Comparison of ENCODE assay signal across 8 mouse cellular contexts in the genomic region with DNA sequence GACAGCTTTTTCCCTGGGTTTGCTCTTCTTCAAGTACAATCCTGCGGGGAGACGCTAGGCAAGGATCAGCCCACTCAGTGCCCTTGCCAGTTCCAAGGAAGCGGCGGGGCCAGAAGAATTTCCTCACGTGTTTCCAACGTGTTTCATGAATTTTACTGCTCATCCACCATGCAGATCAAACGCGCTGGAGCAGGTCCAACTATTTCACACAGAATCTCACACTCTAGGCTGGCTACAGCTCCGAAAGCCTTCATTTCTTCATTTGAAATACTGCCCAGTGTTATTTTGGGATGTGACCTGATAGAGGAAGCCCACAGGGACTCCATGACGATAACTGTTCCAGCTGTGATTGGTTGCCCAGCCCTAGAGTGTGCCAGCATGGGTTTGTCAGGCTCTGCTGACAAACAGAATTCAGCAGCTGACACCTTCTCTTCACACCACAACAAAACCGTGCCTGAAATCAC. TPM values are rescaled to one million over a fixed set of nuclear protein-coding genes. Genes with fewer than 3 reads are reported as not detected.
A peak's percentile ranks its signal among the peaks of the same experiment; 100 is the strongest.
DNase-seq lines count a peak whose midpoint lies in the region; ATAC-seq and TF ChIP-seq lines count a peak whose summit lies in the region.

No protein-coding gene starts in this region.

- peak; percentile 66 for DNase-seq in adrenal gland, adult 2 months
- DNase-seq in adrenal gland, postnatal 4 days (ENCODE audit: low spot score in 2 of 2), result no peak
- peak; percentile 33 for DNase-seq in MN1 (ENCODE audit: low spot score)
- DNase-seq in gastrocnemius, adult 18-20 months (ENCODE audit: low spot score), result peak; percentile 80
- DNase-seq in kidney, adult 2 months, result peak; percentile 70
- peak; percentile 80 for DNase-seq in skeletal muscle tissue, adult 2 months (ENCODE audit: low read depth, low spot score)

- WGBS in kidney, adult 2 months, result 32% methylated on average over 11 of the region's 11 CpGs
- WGBS in limb, embryonic 15.5 days, result 38% methylated on average over 11 of the region's 11 CpGs
- 75% methylated on average over 11 of the region's 11 CpGs for WGBS in intestine, embryonic 15.5 days

- no peak overlapping the region for H3K9ac ChIP-seq in limb, embryonic 15.5 days
- H3K9ac ChIP-seq in intestine, embryonic 15.5 days, result no peak overlapping the region

- peak; percentile 40; the same call in 1 of the 2 replicates for ATAC-seq in limb, embryonic 15.5 days (ENCODE audit: insufficient number of reproducible peaks, low FRiP score, low TSS enrichment, low read depth)
- ATAC-seq in intestine, embryonic 15.5 days, result no peak

- no peaks in the 10 kb centered on the region for H3K27me3 ChIP-seq in kidney, adult 2 months (replicated peaks; ENCODE audit: control insufficient read depth, insufficient read depth, low read length)
- H3K27me3 ChIP-seq in limb, embryonic 15.5 days, result no peaks in the 10 kb centered on the region
- no peaks in the 10 kb centered on the region for H3K27me3 ChIP-seq in intestine, embryonic 15.5 days (replicated peaks)

- H3K4me2 ChIP-seq in limb, embryonic 15.5 days, result no peak overlapping the region
- no peak overlapping the region for H3K4me2 ChIP-seq in intestine, embryonic 15.5 days (replicated peaks)

- H3K36me3 ChIP-seq in kidney, adult 2 months (ENCODE audit: control insufficient read depth, insufficient read depth, low read length), result no peaks in the 10 kb centered on the region; the same call in 1 of the 2 replicates
- peaks cover 44% of the 10 kb centered on the region for H3K36me3 ChIP-seq in limb, embryonic 15.5 days
- peaks cover 7% of the 10 kb centered on the region for H3K36me3 ChIP-seq in intestine, embryonic 15.5 days

- H3K27ac ChIP-seq in kidney, adult 2 months (ENCODE audit: insufficient read depth, low read depth, low read length), result no peak overlapping the region
- H3K27ac ChIP-seq in limb, embryonic 15.5 days, result peak overlapping the region; percentile 35; the same call in 1 of the 2 replicates
- H3K27ac ChIP-seq in intestine, embryonic 15.5 days, result no peak overlapping the region

- no peak overlapping the region for H3K4me3 ChIP-seq in kidney, adult 2 months (ENCODE audit: insufficient read depth, low read depth, low read length)
- no peak overlapping the region for H3K4me3 ChIP-seq in limb, embryonic 15.5 days
- no peak overlapping the region for H3K4me3 ChIP-seq in intestine, embryonic 15.5 days (replicated peaks)

- H3K9me3 ChIP-seq in limb, embryonic 15.5 days, result no peaks in the 10 kb centered on the region
- H3K9me3 ChIP-seq in intestine, embryonic 15.5 days, result no peaks in the 10 kb centered on the region

- no peak for TF ChIP-seq POLR2A in kidney, adult 2 months (IDR thresholded peaks at IDR 0.05; ENCODE audit: low read depth, low read length)

- no peak for TF ChIP-seq CTCF in kidney, adult 2 months (conservative IDR thresholded peaks at IDR 0.05; ENCODE audit: insufficient read depth, insufficient read length, low read depth, low read length)

- peaks cover 12% of the 10 kb centered on the region; the same call in 1 of the 2 replicates for H3K4me1 ChIP-seq in kidney, adult 2 months (ENCODE audit: control insufficient read depth, insufficient read depth, low read length)
- peaks cover 10% of the 10 kb centered on the region for H3K4me1 ChIP-seq in limb, embryonic 15.5 days
- peaks cover 4% of the 10 kb centered on the region; the same call in 1 of the 2 replicates for H3K4me1 ChIP-seq in intestine, embryonic 15.5 days (replicated peaks)

RNA-seq across cellular contexts. Expression of a gene that starts 28.5 kb away (rescaled TPM):
- 10 to 100 TPM; 13.0 to 19.7 TPM for total RNA-seq in adrenal gland, adult 2 months (2021)
- 13.4 and 14.0 TPM in 2 replicates for polyA plus RNA-seq in adrenal gland, adult 2 months (2012; rRNA removed)
- total RNA-seq in adrenal gland, postnatal 4 days (2021), result 10 to 100 TPM; 19.8 to 20.2 TPM
- total RNA-seq in gastrocnemius, adult 18-20 months (2021), result 10 to 100 TPM in 1 of 2 experiments, 1 to 10 TPM in 1; 9.7 to 12.2 TPM
- 15.8 and 16.2 TPM in 2 replicates for polyA plus RNA-seq in kidney, adult 2 months (2012; rRNA removed)
- 14.6 and 15.3 TPM in 2 replicates for polyA plus RNA-seq in limb, embryonic 15.5 days (2015; fragmentation: Nextera tagmentation; extraction: Ambion mirVana)
- 16.9 and 17.7 TPM in 2 replicates for polyA plus RNA-seq in intestine, embryonic 15.5 days (2015; fragmentation: Nextera tagmentation; extraction: Ambion mirVana)

RNA-seq across cellular contexts. Expression of a gene that starts 51.0 kb away (rescaled TPM):
- 10 to 100 TPM; 18.4 to 24.8 TPM for total RNA-seq in adrenal gland, adult 2 months (2021)
- polyA plus RNA-seq in adrenal gland, adult 2 months (2012; rRNA removed), result 31.0 and 32.9 TPM in 2 replicates
- 10 to 100 TPM; 20.8 to 23.9 TPM for total RNA-seq in adrenal gland, postnatal 4 days (2021)
- 10 to 100 TPM; 24.1 to 35.7 TPM for total RNA-seq in gastrocnemius, adult 18-20 months (2021)
- polyA plus RNA-seq in kidney, adult 2 months (2012; rRNA removed), result 28.7 and 31.6 TPM in 2 replicates
- polyA plus RNA-seq in limb, embryonic 15.5 days (2015; fragmentation: Nextera tagmentation; extraction: Ambion mirVana), result 2.9 and 3.6 TPM in 2 replicates
- polyA plus RNA-seq in intestine, embryonic 15.5 days (2015; fragmentation: Nextera tagmentation; extraction: Ambion mirVana), result 2.0 and 4.1 TPM in 2 replicates

RNA-seq across cellular contexts. Expression of a gene that starts 55.6 kb away (rescaled TPM):
- total RNA-seq in adrenal gland, adult 2 months (2021), result 10 to 100 TPM; 45.9 to 48.6 TPM
- 69.7 and 74.0 TPM in 2 replicates for polyA plus RNA-seq in adrenal gland, adult 2 months (2012; rRNA removed)
- total RNA-seq in adrenal gland, postnatal 4 days (2021), result 10 to 100 TPM; 77.3 to 89.1 TPM
- 10 to 100 TPM; 22.4 to 26.6 TPM for total RNA-seq in gastrocnemius, adult 18-20 months (2021)
- polyA plus RNA-seq in kidney, adult 2 months (2012; rRNA removed), result 40.5 and 43.7 TPM in 2 replicates
- 21.7 and 24.2 TPM in 2 replicates for polyA plus RNA-seq in limb, embryonic 15.5 days (2015; fragmentation: Nextera tagmentation; extraction: Ambion mirVana)
- polyA plus RNA-seq in intestine, embryonic 15.5 days (2015; fragmentation: Nextera tagmentation; extraction: Ambion mirVana), result 21.6 and 24.9 TPM in 2 replicates

Comparison
In these comparisons a context has a peak if more than half of its experiments do, and no peak if none do; other contexts are left out.
1. DNase-seq: peak in adrenal gland, adult 2 months (single experiment), MN1 (single experiment), gastrocnemius, adult 18-20 months (single experiment), kidney, adult 2 months (single experiment) and skeletal muscle tissue, adult 2 months (single experiment); none in adrenal gland, postnatal 4 days (0 of 2).